Mouse (Mus musculus) right cerebral cortex, postnatal 10 days (tissue): ENCODE data around the gene Lman2.

Experiments used
- DNase-seq, 2 experiments: peaks; one replicate each; pipeline ENCODE4 v3.0.0; 2021; ENCODE audit warnings: low spot score in 2 of 2

Gene Lman2

DNA sequence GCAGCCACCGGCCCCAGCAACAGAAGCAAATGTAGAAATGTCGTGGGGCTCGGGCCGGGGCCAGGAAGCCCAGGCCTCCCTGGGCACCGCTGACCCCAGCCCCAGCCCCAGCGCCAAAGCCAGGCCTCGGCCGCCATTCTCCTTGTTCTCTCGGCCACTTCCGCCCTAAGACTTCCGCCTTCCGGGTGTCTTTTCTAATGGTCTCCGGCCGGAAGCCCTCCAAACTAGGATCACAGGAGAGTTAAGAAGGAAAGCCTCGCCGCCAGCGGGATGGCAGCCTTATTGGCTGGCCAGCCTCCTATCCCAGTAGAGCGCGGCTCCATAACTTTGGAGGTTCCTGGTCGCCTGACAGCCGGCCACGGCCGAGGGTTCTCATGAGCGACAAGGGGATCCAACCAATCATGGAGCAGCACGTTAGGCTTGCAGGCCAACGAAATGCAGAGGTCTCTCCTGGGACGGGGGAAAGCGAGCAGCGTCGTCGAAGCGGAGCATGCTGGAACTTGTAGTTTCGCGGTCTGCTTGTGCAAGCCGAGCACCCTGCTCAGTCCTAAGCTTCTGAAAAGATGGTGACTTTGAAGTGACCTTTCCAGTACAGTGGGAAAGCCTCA lies at the start of gene Lman2:
Lman2 (minus strand) TSS at position 331 of the 608 bp plus-strand sequence.
- DNase-seq, result peak; percentile 99 to 100

DNA sequence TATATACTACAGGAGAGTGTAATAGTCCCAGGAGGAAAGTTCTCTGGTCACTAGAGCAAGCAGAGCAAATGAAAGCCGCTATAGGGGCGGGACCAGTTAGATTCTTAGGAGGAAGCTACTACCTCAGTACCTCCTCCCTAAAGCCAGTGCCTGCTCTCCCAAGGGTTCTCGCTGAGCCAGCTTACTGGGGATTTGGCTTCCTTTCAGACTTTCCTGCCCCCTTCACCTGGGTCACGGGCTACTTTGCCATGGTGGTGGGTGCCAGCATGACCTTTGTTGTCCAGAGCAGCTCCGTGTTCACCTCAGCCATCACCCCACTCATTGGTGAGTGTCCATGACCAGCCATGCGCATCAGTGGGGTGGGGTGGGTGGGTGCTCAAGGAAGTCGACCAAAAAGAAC lies 49.2 kb upstream of the Lman2 start:
- DNase-seq, result no peak

GRCm38 (mm10) chr13:55408546-55409120 lies 46.0 kb upstream of the Lman2 start:
- DNase-seq, result no peak

DNA sequence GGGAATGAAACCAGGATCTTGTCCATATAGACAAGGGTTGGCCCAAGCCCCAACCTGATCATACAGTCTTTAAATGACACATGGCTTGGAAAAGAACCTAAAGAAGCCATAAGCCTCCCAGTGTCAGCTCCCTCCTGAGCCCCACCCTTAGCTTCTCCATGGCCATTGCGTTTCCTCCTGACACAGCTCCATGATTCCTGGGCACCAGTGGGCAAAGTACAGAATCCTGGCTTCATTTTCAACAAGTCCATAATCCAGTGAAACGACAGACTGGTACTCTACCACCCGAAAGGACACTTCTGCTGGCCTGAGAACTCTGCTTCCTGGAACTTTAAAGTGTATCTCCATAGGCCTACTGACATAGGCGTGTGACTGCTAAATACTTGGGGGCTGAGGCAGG lies 44.8 kb upstream of the Lman2 start:
- no peak for DNase-seq

DNA sequence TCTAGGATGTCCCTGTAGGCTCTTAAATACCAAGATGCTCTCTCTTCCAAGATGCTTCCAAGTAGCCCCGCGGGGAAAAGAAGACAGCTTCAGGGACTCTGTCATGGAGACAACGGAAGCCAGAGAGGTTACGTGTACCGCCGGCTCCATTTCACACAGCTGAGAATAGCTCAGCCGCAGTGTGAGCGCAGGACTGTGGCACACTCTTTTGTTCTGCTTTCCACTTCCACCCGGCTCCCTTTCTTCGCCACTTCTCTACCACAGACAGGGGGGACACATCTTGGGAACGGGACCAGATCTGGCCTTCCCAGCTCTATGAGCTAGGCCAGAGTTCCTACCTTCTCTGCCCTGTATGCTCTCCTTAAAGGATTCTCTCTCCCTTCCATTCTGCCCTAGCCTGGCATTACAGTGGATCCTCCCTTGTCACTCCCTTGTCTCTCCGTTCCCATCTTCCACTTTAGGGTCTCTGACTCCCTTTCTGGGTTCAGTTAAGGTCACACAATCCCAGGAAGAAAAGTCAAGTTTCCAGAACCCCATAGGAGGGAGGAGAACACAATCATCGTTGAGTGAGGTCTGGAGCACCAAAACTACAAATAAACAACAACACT lies 43.3 kb upstream of the Lman2 start:
- DNase-seq, result no peak

DNA sequence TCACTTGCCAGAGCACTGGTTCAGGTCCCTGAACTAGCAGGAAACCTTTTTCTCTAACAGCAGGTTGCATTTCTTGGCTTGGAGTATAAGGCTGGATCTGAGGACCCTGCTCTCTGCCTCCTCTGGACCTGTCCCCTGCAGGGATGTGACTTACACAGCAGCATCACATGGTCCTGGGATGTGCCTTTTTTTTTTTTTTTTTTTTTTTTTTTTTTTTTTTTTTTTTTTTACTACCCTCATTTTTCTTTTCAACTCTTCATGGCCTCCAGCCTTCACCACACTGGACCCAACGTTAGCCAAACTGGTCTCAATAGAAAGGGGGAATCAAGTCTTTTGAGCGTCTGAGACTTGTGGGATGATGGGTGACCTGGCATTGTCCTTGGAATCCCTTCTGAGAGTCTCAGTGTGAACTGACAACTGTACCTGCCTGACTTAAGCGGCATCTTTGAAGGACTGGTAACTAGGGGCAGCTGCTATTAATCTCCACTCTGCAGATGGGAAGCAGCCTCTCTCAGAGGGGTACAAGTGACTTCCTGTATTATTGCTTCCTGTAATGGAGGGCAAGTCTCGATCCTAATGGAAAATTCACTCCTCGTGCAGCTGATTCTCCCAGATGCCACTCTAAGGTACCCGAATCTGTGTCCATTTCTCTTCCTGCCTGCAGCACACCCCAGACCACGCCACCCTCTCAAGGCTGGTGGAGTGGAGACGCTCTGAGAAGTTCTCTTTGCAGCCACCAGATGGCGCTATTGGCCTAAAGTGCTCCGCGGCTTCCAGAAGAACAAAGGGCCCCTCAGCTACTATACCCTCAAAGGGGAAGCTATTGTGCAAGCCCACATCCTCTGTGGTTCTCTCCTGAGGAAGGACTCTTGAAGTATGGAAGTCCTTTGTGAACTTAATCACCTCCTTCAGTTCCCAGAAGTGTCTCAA lies 42.5 kb upstream of the Lman2 start:
- peak; percentile 87 to 89 for DNase-seq

GRCm38 (mm10) chr13:55403935-55404852 lies 41.6 kb upstream of the Lman2 start:
- no peak for DNase-seq

DNA sequence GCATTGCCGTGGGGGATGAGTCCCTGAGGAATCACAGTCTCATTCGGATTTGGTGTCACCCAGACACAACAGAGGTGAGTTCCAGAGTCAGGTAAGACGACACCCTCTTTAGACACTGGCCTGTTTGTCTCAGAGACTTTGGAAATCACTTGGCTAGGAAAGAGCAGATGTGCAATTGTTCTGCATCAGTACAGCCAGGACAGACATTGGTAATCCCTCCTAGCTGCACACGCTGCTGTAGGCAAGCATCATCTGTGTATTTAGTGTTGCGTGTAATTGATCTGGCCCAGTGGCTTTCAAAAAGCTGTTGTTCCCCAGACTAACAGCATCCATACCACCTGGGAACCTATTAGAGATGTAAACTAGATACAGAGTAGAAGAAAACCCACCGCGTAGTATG lies 40.7 kb upstream of the Lman2 start:
- DNase-seq, result no peak

GRCm38 (mm10) chr13:55400039-55400346 lies 37.4 kb upstream of the Lman2 start:
- no peak for DNase-seq

DNA sequence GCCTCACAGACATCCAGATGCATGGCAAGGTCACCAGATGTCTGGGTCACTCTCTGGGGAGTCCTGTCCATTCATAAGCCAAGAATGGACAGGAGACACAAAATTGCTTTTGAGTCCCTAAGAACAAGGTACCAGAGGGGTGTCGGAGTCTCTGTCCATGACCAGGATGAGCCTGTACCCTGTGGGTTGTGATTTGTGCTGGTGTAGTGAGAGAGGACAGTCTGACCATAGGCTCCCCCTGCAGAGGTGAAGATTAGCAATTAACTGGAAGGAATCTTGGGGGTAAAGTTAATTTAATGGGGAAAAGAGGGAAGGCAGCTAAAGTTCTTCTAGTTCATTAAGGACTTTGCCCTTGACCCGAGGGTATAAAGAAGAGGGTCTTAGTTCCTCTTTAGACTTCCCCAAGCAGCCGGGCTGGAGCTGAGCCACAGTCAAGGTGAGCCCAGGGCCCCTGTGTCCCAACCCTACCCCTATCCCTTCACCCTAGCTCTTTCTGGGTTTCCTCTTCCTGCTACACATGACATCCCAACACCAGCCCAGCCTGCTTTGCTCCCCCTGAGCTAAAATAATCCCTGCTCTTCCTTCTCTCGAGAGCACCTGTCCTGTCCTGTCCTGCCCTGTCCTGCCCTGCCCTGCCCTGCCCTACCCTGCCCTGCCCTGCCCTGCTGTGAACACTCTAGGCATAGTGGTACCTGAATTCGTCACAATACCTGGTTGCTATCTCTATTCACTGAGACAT lies 36.9 kb upstream of the Lman2 start:
- DNase-seq, result no peak

GRCm38 (mm10) chr13:55398088-55398487 lies 35.5 kb upstream of the Lman2 start, which contains the start of gene Slc34a1:
Gene Slc34a1 (plus strand): TSS chr13:55398187.
- DNase-seq, result no peak

- no peak for DNase-seq
Measured at GRCm38 (mm10) chr13:55392933-55393332, 30.4 kb upstream of the Lman2 start.

DNA sequence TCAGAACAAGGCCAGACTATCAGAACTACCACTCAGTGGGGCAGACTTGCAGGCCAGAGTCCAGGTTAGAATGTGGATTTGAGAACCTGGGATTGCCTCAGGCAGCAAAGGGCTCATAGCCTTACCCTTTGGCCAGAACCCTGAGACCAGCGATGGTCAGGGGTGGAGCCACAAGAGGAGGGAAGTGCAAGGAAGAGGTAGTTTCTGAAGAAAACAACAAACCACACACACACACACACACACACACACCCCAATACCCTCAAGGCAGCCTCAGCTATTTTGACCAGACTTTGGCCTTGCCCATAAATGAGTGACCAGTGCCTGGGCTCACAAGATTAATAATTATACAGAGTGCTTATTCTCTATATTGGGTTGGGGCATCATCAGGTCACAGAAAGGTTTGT lies 29.0 kb upstream of the Lman2 start:
- DNase-seq, result no peak

DNA sequence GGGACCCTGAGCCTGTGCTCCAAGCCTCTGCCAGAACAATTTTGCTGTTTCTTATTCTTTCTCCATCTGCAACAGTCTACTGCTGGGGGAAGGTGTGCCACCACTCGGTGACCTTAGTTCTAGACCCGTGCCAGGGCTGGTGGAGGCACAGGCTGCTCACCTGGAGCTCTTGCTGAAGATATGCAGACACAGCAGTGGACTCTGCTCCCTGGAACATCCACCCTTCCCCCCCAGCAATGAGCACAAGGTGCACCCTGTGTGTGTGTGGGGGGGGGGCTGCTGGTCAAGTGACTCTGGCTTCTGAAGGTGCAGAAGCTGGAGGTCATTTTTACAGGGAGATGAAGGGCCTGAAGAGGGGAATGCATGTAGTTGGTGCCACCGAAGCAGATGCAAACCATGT lies 28.1 kb upstream of the Lman2 start:
- DNase-seq, result no peak

- peak; percentile 78 to 88 for DNase-seq
Measured at GRCm38 (mm10) chr13:55381790-55382189, 19.2 kb upstream of the Lman2 start.

DNA sequence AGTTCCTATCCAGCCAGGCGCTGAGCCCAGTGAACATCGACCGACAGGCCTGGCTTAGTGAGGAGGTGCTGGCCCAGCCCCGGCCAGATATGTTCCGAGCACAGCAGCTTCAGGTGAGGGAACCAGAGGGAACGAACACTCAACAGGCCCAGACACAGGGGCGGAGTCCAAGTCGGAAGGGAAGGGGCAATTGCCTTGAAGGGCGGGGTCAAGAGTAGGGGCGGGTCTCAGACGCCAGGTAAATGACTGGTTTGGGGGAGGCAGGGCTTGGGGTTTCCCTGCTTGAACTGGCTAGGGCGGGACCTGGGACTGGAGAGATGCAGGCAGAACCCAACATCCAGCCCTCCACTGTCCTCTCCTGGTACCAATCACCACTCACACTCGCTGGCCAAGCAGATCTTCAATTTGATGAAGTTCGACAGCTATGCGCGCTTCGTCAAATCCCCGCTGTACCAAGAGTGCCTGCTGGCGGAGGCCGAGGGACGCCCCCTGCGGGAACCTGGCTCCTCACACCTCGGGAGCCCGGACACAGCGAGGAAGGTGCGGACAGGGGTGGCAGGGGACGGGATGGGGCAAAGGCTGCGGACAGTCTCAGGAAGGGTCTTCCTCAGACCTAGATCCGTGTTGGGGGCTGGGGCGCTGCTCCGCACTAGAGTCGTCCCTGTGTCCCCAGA lies 16.5 kb upstream of the Lman2 start:
- no peak for DNase-seq

DNA sequence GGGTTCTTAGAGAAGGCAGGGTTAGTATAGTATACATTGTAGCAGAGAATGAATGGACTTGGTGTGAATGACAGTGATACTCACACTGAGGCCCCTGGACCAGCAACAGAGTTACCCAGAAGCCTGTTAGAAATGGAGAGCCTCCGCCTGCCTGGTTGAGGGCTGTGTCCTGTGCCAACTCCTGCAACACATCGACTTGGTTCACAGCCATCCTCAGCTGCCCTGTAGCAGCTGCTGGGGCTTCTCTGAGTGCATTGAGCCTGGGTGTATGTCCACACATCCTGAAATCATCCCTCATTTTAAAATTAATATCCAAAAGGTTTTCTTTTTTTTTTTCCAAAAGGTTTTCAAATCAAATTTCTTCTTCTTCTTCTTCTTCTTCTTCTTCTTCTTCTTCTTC lies 13.3 kb upstream of the Lman2 start:
- no peak for DNase-seq

- no peak for DNase-seq
Measured at GRCm38 (mm10) chr13:55374206-55374924, 11.8 kb upstream of the Lman2 start.

- no peak for DNase-seq
Measured at GRCm38 (mm10) chr13:55371740-55372139, 9.2 kb upstream of the Lman2 start.
